Mouse (Mus musculus) intestine, postnatal 0 days (tissue): ENCODE results near the gene Pdzd11. TPM values are rescaled to one million over a fixed set of nuclear protein-coding genes. Genes with fewer than 3 reads are reported as not detected.

ENCODE experiments used
- ATAC-seq: fragments of 200-750 bp; cut with Nextera tagmentation; 2 replicates; pipeline ENCODE4 v1.8.0; 2017; ENCODE audit warnings: mild to moderate bottlenecking, moderate TSS enrichment, moderate library complexity
- H3K27ac ChIP-seq: fragments of 300-500 bp; sonication (generic); 2 replicates; pipeline ENCODE4 v1.5.1; 2014; ENCODE audit warnings: mild to moderate bottlenecking, low read depth, low read length, moderate library complexity
- H3K27me3 ChIP-seq: fragments of 300-500 bp; sonication (generic); replicated peaks from 2 replicates; pipeline ENCODE4 v1.6.1; 2014; ENCODE audit warnings: low read length, mixed read lengths; ENCODE audit not compliant: control insufficient read depth, insufficient read depth
- H3K36me3 ChIP-seq: fragments of 300-500 bp; sonication (generic); 2 replicates; pipeline ENCODE4 v1.6.1; 2014; ENCODE audit warnings: mild to moderate bottlenecking, moderate library complexity; ENCODE audit not compliant: control insufficient read depth, insufficient read depth
- H3K4me1 ChIP-seq: fragments of 300-500 bp; sonication (generic); replicated peaks from 2 replicates; pipeline ENCODE4 v1.6.1; 2014; ENCODE audit warnings: antibody characterized with exemption, low read length, mixed read lengths; ENCODE audit not compliant: control insufficient read depth, insufficient read depth
- H3K4me2 ChIP-seq: fragments of 300-500 bp; sonication (generic); replicated peaks from 2 replicates; pipeline ENCODE4 v1.6.1; 2014; ENCODE audit warnings: low read depth, mild to moderate bottlenecking, moderate library complexity
- H3K4me3 ChIP-seq: fragments of 300-500 bp; sonication (generic); 2 replicates; pipeline ENCODE4 v1.5.1; 2014; ENCODE audit warnings: low read depth, low read length
- H3K9ac ChIP-seq: fragments of 300-500 bp; sonication (generic); 2 replicates; pipeline ENCODE4 v1.6.1; 2014; ENCODE audit warnings: mild to moderate bottlenecking, low read depth, low read length
- H3K9me3 ChIP-seq: fragments of 300-500 bp; sonication (generic); 2 replicates; pipeline ENCODE4 v1.6.1; 2016; ENCODE audit warnings: mixed run types; ENCODE audit not compliant: control insufficient read depth
- CTCF ChIP-seq: sonication (generic); IDR thresholded peaks from 2 replicates; pipeline ENCODE4 v1.5.1; 2016; ENCODE audit warnings: low read depth, mild to moderate bottlenecking, control low read depth, antibody characterized with exemption, moderate library complexity
- WGBS: fragments of 180-500 bp; shearing (Covaris S2); extraction: QIAGEN DNeasy Blood & Tissue Kit; methylation state at CpG from one replicate; pipeline ENCODE4 v1.1.7; 2014; 5-methylcytosine and 5-hydroxymethylcytosine counted together
- polyA plus RNA-seq: library from polyadenylated mRNA; unstranded; fragments of >200 nt; fragmentation: Nextera tagmentation; extraction: Ambion mirVana; gene quantifications from 2 replicates; pipeline ENCODE4 v1.2.1, GENCODE M21; 2015

Pdzd11 gene
- polyA plus RNA-seq, 1 experiment from 2014 or later: 71.0 TPM

DNA sequence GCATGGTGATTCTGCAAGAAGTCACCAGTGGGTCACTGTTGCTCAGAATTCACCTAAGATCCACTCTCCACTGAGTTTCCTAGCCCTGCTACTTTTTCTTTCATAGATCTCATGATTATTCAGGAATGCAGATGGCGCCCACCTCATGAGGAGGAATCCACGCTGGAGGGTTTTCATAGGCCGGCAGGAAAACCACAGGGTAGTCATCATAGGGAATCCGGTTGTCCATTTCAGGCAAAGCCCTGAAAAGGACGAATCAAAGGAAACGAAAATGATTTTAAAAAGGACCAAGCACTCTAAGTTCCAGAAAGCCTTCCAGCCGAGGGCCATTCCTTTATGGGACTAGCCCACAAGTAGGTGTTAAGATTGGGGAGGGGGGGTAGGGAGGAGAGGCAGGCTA, 1.2 kb downstream of the Pdzd11 start:
- no peak for ATAC-seq
- no peak for TF ChIP-seq CTCF
- WGBS: 38% methylated on average over 7 of the region's 7 CpGs
- H3K4me3 ChIP-seq: peak overlapping the region; percentile 57
- H3K9ac ChIP-seq: peak overlapping the region; percentile 58; the same call in 1 of the 2 replicates
- H3K27me3 ChIP-seq: no peaks in the 10 kb centered on the region
- no peaks in the 10 kb centered on the region for H3K36me3 ChIP-seq
- no peaks in the 10 kb centered on the region for H3K4me1 ChIP-seq
- H3K4me2 ChIP-seq: peak overlapping the region; percentile 75
- H3K9me3 ChIP-seq: no peaks in the 10 kb centered on the region
- no peak overlapping the region for H3K27ac ChIP-seq

DNA sequence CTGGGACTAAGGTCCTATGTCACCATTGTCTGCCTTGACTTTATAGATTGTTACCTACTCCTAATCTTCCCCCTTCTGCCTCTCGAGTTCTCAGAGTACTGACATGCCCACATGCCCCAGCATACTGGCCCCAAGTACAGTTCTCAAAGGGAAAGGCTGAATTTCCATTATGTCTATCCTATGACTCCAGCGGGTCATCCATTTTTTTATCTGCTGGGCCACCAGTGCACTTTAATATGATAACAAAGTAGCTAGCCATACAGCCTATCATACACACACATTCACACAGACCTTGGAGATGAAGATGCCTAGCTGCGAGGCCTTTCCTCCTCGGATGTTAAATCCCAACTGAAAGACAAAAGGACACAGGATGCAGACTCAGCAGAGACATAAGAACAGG, 2.1 kb downstream of the Pdzd11 start:
- no peak for TF ChIP-seq CTCF
- H3K4me1 ChIP-seq: no peaks in the 10 kb centered on the region
- no peaks in the 10 kb centered on the region for H3K27me3 ChIP-seq
- no peaks in the 10 kb centered on the region for H3K36me3 ChIP-seq
- no peak overlapping the region for H3K9ac ChIP-seq
- 85% methylated on average over 4 of the region's 4 CpGs for WGBS
- H3K4me2 ChIP-seq: no peak overlapping the region
- no peak overlapping the region for H3K4me3 ChIP-seq
- H3K27ac ChIP-seq: no peak overlapping the region
- no peaks in the 10 kb centered on the region for H3K9me3 ChIP-seq
- no peak for ATAC-seq

DNA sequence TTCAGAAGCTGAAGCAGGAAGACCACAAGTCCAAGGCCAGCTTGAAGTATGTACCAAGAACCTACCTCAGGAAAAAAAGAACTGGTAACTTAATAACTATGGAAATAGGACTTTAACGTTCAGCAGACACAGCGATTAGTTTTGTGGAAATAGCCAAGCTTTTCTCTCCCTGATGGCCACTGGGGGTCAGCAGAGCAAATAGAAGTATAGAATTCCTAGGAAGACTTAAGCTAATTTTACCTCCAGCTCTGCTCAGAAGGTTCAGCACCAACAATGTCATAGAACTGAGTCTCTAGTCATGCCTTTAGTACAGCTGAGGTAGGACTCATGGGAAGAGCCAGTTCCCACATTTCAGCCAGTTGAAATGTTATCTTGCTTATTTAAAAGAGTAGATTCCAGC, 5.0 kb downstream of the Pdzd11 start:
- peaks cover 4% of the 10 kb centered on the region; the same call in 1 of the 2 replicates for H3K27me3 ChIP-seq
- H3K9ac ChIP-seq: no peak overlapping the region
- no peak for ATAC-seq
- H3K9me3 ChIP-seq: no peaks in the 10 kb centered on the region
- H3K27ac ChIP-seq: no peak overlapping the region
- no peak overlapping the region for H3K4me3 ChIP-seq
- no peaks in the 10 kb centered on the region for H3K36me3 ChIP-seq
- peak; percentile 41 for TF ChIP-seq CTCF
- H3K4me1 ChIP-seq: no peaks in the 10 kb centered on the region
- WGBS: 57% methylated on average over 2 of the region's 2 CpGs
- H3K4me2 ChIP-seq: no peak overlapping the region

DNA sequence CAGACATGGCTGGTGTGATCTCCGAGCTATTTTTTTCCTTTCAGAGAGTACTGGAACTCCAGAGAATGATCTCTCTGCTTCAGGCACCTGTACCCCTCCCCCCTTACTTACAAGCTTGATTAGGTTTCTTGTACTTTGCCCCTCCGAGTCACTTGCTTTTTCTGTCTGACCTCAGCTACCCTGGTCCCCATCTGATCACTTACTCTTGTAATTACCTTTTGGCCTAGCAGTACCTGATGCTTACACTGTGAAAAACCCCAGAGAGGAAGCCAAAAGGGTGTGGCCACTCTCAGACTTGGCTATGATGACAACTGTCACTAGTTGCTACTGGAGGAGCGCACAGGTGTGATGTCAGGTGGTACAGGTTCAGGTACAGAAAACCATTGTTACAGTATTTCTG, 7.9 kb downstream of the Pdzd11 start:
- no peak for TF ChIP-seq CTCF
- H3K4me1 ChIP-seq: no peaks in the 10 kb centered on the region
- peak; percentile 86 for ATAC-seq
- no peak overlapping the region for H3K27ac ChIP-seq
- no peak overlapping the region for H3K4me3 ChIP-seq
- no peak overlapping the region for H3K9ac ChIP-seq
- H3K27me3 ChIP-seq: peaks cover 4% of the 10 kb centered on the region; the same call in 1 of the 2 replicates
- H3K4me2 ChIP-seq: no peak overlapping the region
- H3K9me3 ChIP-seq: no peaks in the 10 kb centered on the region
- no peaks in the 10 kb centered on the region for H3K36me3 ChIP-seq
- WGBS: 43% methylated on average over 3 of the region's 3 CpGs

DNA sequence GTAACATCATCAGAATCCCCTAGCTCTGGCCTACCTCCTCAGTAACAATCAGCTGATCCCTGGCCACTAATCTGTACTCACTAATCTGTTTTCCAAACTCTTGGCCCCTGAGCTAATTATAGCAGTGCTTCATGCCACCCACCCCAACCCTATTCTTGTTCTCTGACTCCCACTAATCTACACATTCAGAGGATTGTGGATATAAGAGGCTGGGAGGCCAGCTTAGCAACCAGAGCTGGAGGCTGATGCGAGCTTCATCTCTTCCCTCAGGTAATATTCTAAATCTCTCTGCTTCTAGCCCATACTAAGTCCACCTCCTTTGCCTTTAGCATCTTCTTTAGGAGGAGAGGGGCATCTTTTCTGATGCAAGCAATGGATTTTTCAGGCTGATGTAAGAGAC, 21.1 kb downstream of the Pdzd11 start, which contains the start of gene Arr3:
Arr3 (plus strand) TSS at position 184 of the 400 bp plus-strand sequence.
- no peak within 1 kb of the TSS for H3K27ac ChIP-seq
- no peaks in the 10 kb centered on the region for H3K9me3 ChIP-seq
- no peak within 1 kb of the TSS for H3K9ac ChIP-seq
- H3K4me3 ChIP-seq: no peak within 1 kb of the TSS
- 0 out of 2 replicates have a peak, but pooled peaks cover 3% of the 10 kb centered on the region for H3K27me3 ChIP-seq
- H3K36me3 ChIP-seq: no peaks in the 10 kb centered on the region
- WGBS: 79% methylated on average over 1 of the region's 1 CpGs
- no peak for TF ChIP-seq CTCF
- no peaks in the 10 kb centered on the region for H3K4me1 ChIP-seq
- H3K4me2 ChIP-seq: no peak within 1 kb of the TSS
- ATAC-seq: no peak

DNA sequence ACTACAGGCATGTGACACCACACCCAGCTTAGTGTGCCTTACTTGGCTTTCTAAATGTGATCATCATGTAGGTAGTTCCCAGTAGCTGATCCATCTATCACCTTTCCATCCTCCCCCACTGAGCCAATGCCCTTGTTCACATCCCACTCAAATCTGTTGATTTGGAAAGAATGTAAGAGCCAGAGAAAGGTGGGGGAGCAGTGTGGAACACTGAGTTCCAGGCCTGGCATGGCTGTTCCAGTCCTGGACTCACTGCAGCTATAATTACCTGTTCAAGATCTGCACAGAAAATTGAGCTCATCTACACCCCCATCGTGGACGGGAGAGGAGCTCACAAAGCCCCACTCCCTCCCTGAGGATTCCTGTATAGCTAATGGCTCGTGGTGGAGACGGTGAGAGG, 26.6 kb downstream of the Pdzd11 start:
- 73% methylated on average over 4 of the region's 4 CpGs for WGBS
- H3K4me1 ChIP-seq: no peaks in the 10 kb centered on the region
- no peak for TF ChIP-seq CTCF
- ATAC-seq: no peak
- no peaks in the 10 kb centered on the region; the same call in 1 of the 2 replicates for H3K27me3 ChIP-seq
- H3K4me2 ChIP-seq: no peak overlapping the region
- H3K9me3 ChIP-seq: no peaks in the 10 kb centered on the region
- no peak overlapping the region for H3K4me3 ChIP-seq
- H3K27ac ChIP-seq: no peak overlapping the region
- no peaks in the 10 kb centered on the region for H3K36me3 ChIP-seq
- H3K9ac ChIP-seq: no peak overlapping the region

DNA sequence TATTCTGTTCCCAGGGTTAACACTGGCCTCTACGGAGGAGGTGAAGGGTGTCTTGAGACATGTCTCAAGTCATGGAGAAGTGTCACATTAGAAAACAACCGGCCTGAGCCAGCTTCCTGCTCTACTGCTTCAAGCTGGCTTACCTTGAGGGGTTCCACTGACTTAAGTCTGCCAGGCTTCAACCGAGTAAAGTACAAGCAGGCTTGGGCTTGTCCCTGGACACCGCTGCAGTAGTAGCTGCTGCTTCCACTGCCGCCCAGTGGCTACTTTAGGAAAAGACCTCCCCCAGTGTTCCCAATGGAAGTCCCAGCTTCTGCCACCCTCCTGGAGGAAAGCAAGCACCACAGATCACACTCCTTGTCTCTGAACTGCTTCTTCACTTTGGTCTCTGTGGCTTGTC, 28.9 kb downstream of the Pdzd11 start:
- no peaks in the 10 kb centered on the region for H3K36me3 ChIP-seq
- H3K4me3 ChIP-seq: no peak overlapping the region
- no peak overlapping the region for H3K9ac ChIP-seq
- H3K27me3 ChIP-seq: peaks cover 7% of the 10 kb centered on the region; the same call in 1 of the 2 replicates
- TF ChIP-seq CTCF: peak; percentile 73
- H3K4me2 ChIP-seq: no peak overlapping the region
- H3K27ac ChIP-seq: no peak overlapping the region
- H3K9me3 ChIP-seq: no peaks in the 10 kb centered on the region
- no peaks in the 10 kb centered on the region for H3K4me1 ChIP-seq
- 26% methylated on average over 5 of the region's 5 CpGs for WGBS
- ATAC-seq: no peak
